Mouse (Mus musculus) megakaryocyte, embryonic 14.5 days (primary cell): ENCODE data around the gene Mpped2. TPM values are rescaled to one million over a fixed set of nuclear protein-coding genes. Genes with fewer than 3 reads are reported as not detected.

Source experiments
- H3K27me3 ChIP-seq: replicated peaks from 2 replicates; pipeline ENCODE3; 2012; ENCODE audit warnings: inconsistent platforms
- H3K36me3 ChIP-seq: replicated peaks from 2 replicates; pipeline ENCODE3; 2012; ENCODE audit warnings: low read length, inconsistent platforms, mixed read lengths
- H3K4me1 ChIP-seq: 2 replicates; pipeline ENCODE4 v1.6.1; 2012; ENCODE audit warnings: inconsistent platforms
- H3K4me3 ChIP-seq: replicated peaks from 2 replicates; pipeline ENCODE3; 2012; ENCODE audit warnings: moderate library complexity, mild to moderate bottlenecking, inconsistent platforms
- H3K9me3 ChIP-seq: 2 replicates; pipeline ENCODE4 v1.6.1; 2012; ENCODE audit warnings: inconsistent platforms
- FLI1 ChIP-seq: IDR thresholded peaks from 2 replicates; pipeline ENCODE4 v1.6.1; 2012; ENCODE audit warnings: low read length, inconsistent platforms, mixed read lengths
- GATA1 ChIP-seq: IDR thresholded peaks from 3 replicates; pipeline ENCODE4 v1.6.1; 2012; ENCODE audit warnings: mixed read lengths, low read length, inconsistent platforms, borderline replicate concordance
- polyA plus RNA-seq: library from polyadenylated mRNA; stranded (reverse); fragments of >175 nt; gene quantifications from 2 replicates; pipeline ENCODE4 v1.2.3, GENCODE M21; 2012; ENCODE audit warnings: low replicate concordance; ENCODE audit not compliant: insufficient read depth

Mpped2 gene
- polyA plus RNA-seq, 1 experiment: 0.10 TPM

- Histone ChIP-seq H3K9me3 (peaks cover 8% of the 10 kb centered on the region; the same call in 1 of the 2 replicates), H3K4me1 (no peaks in the 10 kb centered on the region), H3K27me3 (no peaks in the 10 kb centered on the region), H3K36me3 (no peaks in the 10 kb centered on the region), H3K4me3 (no peak overlapping the region)
- no peak for TF ChIP-seq FLI1
- no peak for TF ChIP-seq GATA1
These were observed 15.6 kb upstream of the Mpped2 start for GRCm38 (mm10) chr2:106677449-106677848.

- Histone ChIP-seq H3K4me3 (no peak overlapping the region), H3K36me3 (no peaks in the 10 kb centered on the region), H3K27me3 (no peaks in the 10 kb centered on the region), H3K4me1 (no peaks in the 10 kb centered on the region), H3K9me3 (no peaks in the 10 kb centered on the region)
- TF ChIP-seq FLI1 (no peak), GATA1 (no peak)
These were observed 13.2 kb upstream of the Mpped2 start for GRCm38 (mm10) chr2:106679720-106680455.

- Histone ChIP-seq H3K9me3 (no peaks in the 10 kb centered on the region), H3K4me3 (no peak overlapping the region), H3K36me3 (no peaks in the 10 kb centered on the region), H3K27me3 (no peaks in the 10 kb centered on the region), H3K4me1 (no peaks in the 10 kb centered on the region)
- TF ChIP-seq GATA1 (no peak), FLI1 (no peak)
These were observed 9.8 kb upstream of the Mpped2 start for GRCm38 (mm10) chr2:106683185-106683831.

GRCm38 (mm10) chr2:106683832-106684231, 9.2 kb upstream of the Mpped2 start:
- TF ChIP-seq FLI1 (no peak), GATA1 (no peak)
- H3K36me3 ChIP-seq: no peaks in the 10 kb centered on the region
- no peaks in the 10 kb centered on the region for H3K27me3 ChIP-seq
- H3K9me3 ChIP-seq: no peaks in the 10 kb centered on the region
- H3K4me1 ChIP-seq: no peaks in the 10 kb centered on the region
- no peak overlapping the region for H3K4me3 ChIP-seq

GRCm38 (mm10) chr2:106691753-106692363, 1.2 kb upstream of the Mpped2 start:
- Histone ChIP-seq H3K4me1 (peaks cover 27% of the 10 kb centered on the region), H3K9me3 (no peaks in the 10 kb centered on the region), H3K4me3 (no peak overlapping the region), H3K27me3 (peaks cover 49% of the 10 kb centered on the region), H3K36me3 (no peaks in the 10 kb centered on the region)
- TF ChIP-seq FLI1 (no peak), GATA1 (no peak)

- Histone ChIP-seq H3K27me3 (peaks cover 49% of the 10 kb centered on the region), H3K36me3 (no peaks in the 10 kb centered on the region), H3K9me3 (no peaks in the 10 kb centered on the region), H3K4me1 (peaks cover 27% of the 10 kb centered on the region), H3K4me3 (no peak overlapping the region)
- TF ChIP-seq FLI1 (no peak), GATA1 (no peak)
These were observed 675 bp upstream of the Mpped2 start for GRCm38 (mm10) chr2:106692405-106692782.

GRCm38 (mm10) chr2:106693702-106694566, 865 bp downstream of the Mpped2 start:
- H3K4me3 ChIP-seq: peak overlapping the region; percentile 92
- H3K27me3 ChIP-seq: peaks cover 52% of the 10 kb centered on the region
- no peaks in the 10 kb centered on the region for H3K36me3 ChIP-seq
- TF ChIP-seq GATA1 (no peak), FLI1 (no peak)
- H3K9me3 ChIP-seq: no peaks in the 10 kb centered on the region
- H3K4me1 ChIP-seq: peaks cover 27% of the 10 kb centered on the region

GRCm38 (mm10) chr2:106694567-106694885, 1.5 kb downstream of the Mpped2 start:
- H3K36me3 ChIP-seq: no peaks in the 10 kb centered on the region
- H3K4me3 ChIP-seq: peak overlapping the region; percentile 92
- no peaks in the 10 kb centered on the region for H3K9me3 ChIP-seq
- TF ChIP-seq GATA1: no peak
- no peak for TF ChIP-seq FLI1
- peaks cover 27% of the 10 kb centered on the region for H3K4me1 ChIP-seq
- peaks cover 52% of the 10 kb centered on the region for H3K27me3 ChIP-seq

GRCm38 (mm10) chr2:106694886-106695733, 2.0 kb downstream of the Mpped2 start:
- H3K27me3 ChIP-seq: peaks cover 52% of the 10 kb centered on the region
- TF ChIP-seq FLI1: no peak
- TF ChIP-seq GATA1: no peak
- H3K4me3 ChIP-seq: peak overlapping the region; percentile 69
- H3K36me3 ChIP-seq: no peaks in the 10 kb centered on the region
- peaks cover 27% of the 10 kb centered on the region for H3K4me1 ChIP-seq
- no peaks in the 10 kb centered on the region for H3K9me3 ChIP-seq
